Mouse (Mus musculus) urinary bladder, postnatal 10 days (tissue): ENCODE measurements around the gene Aplp2.

Experiments used
- DNase-seq: peaks from one replicate; pipeline ENCODE4 v3.0.0; 2022; ENCODE audit warnings: low spot score

Aplp2 gene

GRCm38 (mm10) chr9:31225808-31226207 lies 14.2 kb upstream of the Aplp2 start:
- no peak for DNase-seq

GRCm38 (mm10) chr9:31223475-31223874 lies 11.9 kb upstream of the Aplp2 start:
- DNase-seq = no peak

- DNase-seq = no peak
Measured at GRCm38 (mm10) chr9:31221170-31221569, 9.6 kb upstream of the Aplp2 start.

GRCm38 (mm10) chr9:31217631-31218380 lies 6.2 kb upstream of the Aplp2 start:
- no peak for DNase-seq

DNA sequence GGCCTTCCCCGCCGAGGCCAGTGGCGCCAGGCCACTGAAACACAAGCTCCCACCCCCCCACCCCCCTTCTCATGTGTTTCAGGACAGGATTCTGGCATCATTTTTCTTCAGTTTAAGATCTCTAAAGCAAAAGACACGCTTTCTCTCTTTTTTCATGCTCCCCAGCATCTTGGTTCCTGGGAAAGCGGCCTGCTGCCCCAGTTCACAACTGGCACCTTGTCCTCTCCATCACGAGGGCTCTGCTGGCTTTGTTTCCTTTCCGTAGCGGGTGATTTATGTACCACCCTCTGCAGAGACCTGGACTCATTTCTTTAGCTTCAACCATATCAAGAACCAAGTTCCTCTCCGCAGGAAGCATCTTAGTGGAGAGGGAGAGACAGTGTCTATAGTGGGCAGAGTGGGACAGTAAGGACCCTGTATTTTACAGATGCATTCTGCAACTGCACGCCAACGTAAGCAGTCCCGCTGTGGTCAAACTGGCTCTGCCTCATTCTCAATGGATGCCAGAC lies 939 bp upstream of the Aplp2 start:
- DNase-seq = no peak

DNA sequence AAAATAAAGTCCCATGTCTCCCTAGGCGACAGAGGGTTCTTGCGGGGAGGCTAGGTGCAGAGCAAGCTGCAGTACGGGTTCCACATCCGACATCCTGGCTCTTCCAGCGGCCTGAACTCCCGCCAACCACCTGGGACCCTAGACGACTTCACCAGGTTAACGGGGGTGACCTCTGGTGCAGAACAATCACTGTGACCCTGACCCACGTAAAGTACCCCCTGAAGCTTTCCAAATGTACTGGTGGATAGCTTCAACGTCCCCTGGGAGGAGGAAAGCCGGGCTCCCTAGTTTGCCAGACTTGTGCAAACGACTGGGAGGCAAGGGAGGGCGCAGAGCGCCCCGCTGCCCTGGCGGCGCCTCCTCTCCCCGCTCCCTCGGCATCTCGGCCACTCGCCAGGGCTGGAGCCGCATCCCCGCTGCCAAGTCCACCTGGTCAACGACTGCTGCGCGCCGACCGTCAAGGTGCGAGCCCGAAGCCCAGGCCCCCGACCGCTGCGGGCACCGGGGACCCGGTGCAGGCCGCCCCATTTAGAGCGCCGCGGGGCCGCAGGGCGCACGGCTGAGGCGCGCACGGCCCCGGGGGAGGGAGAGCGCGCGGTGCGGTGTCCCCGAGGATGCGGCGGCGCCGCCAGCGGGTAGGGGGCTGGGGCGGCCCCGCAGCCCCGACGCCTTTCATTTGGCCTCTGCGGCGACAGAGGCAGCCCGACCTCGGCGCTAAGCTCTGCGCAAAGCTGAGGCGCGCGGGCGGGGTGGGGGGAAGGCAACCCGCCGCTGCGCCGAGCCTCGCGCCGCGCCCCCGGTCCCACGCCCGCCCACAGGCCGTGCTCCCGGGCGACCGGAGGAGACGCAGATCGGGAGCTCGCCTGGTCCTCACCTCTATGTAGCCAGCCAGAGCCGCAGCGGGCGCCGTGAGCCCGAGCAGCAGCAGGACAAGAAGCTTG lies 596 bp downstream of the Aplp2 start:
- DNase-seq = no peak

DNA sequence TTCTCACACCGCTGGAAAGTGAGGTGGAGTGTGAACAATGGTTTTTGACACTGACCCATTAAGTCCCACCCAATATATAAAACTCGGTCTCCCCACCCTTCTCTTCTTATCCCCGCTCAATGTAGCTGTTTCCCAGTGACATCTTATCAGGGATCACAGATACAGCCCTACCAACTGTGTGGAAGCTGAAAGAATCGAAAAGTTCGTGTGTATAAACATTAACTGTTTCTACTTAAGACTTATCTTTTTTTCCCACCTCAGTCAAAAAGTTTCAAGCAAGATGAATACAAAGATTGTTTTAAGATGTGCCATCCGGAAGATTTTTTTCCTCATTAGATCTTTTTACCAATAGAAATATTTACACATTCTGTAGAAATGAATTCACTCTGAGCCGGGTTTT lies 1.5 kb downstream of the Aplp2 start:
- no peak for DNase-seq

DNA sequence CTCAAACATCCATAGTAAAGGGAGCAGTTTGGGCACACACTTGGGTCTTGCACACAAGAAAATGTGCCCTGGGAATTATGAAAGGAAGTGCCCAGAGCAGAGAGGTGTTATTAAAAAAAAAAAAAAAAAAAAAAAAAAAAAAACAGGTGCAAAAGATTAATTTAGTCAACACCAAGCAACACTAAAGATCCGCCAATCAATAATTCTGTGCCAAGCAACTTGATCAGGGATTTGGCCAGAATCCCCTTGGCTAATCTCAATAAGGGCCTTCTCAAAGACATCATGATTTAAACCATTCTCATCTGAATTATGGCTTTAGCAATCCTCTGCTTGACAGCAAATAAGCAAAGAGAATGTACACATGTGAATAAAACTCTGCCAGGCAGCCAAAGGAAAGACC lies 2.1 kb downstream of the Aplp2 start:
- no peak for DNase-seq

DNA sequence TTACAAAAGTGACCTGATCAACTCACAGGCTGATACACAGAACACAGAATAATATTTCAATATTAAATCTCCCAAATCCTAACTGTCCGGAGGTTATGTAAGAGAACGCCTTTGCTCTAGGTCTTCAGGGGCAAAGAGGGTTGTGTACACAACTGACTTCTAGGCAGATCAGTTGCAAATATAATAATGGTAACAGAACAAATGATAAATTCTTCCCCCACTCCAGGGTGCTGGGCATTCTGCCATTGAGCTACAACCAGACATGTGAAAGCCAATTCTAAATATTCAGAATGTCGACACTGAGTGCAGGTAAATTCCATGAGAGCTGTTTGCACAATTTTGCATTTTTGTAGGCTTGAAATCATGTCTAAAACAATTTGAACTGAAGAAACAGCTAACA lies 3.9 kb downstream of the Aplp2 start:
- DNase-seq = no peak

- DNase-seq = no peak
Measured at GRCm38 (mm10) chr9:31204722-31205121, 6.9 kb downstream of the Aplp2 start.

- DNase-seq = no peak
Measured at GRCm38 (mm10) chr9:31203571-31204210, 7.9 kb downstream of the Aplp2 start.

GRCm38 (mm10) chr9:31203068-31203467 lies 8.5 kb downstream of the Aplp2 start:
- no peak for DNase-seq

- DNase-seq = no peak
Measured at GRCm38 (mm10) chr9:31198614-31199013, 13.0 kb downstream of the Aplp2 start.

DNA sequence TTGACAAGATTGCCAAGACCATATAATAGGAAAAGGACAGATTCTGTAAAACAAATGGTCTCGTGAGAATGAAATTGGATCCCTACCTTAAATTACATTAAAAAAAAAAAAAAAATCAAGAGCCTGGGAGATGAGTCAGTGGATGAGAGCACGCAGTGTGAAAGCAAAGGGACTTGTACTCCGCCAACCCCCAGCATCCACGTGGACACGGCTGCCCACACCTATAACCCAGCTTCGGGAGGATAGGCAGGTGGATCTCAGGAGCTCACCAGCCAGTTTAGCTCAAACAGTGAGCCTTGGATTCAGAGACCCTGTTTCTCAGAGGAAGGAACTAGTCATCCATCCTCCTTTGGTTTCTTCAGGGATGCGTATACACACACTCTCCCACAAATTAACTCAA lies 13.8 kb downstream of the Aplp2 start:
- DNase-seq = no peak

DNA sequence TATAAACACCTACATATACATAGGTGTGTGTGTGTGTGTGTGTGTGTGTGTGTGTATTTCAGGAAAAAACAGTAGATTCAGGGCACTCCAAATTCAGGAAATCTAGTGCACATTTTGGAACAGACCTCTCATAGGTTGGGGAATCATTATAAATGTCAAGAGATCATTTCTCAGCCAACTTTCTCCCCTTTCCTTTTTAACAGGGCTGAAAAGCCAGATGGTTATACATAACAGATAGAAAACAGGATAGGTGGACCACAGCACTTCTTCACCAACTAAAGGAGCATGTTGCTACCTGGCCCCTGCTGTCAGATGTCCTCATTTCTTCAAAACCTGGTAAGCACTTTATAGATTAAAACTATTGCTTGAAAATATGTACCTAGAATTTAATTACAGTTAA lies 14.9 kb downstream of the Aplp2 start:
- no peak for DNase-seq

DNA sequence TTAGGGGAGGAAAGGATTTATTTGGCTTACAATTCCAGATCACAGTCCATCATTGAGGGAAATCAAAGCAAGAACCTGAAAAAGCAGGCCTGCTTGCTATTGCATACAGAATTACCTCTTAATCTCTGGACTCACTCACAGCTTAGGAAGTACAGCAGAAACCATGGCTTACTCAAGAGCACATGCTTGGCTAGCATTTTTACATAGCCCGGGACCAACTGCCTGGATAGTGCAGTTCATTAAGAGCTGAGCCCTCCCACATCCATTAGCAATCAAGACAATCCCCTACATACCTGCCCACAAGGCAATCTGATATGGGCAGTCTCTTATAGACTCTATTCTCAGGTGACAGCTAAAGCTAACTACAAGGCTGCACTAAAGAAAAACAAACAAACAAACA lies 16.0 kb downstream of the Aplp2 start:
- DNase-seq = no peak

- DNase-seq = no peak
Measured at GRCm38 (mm10) chr9:31192378-31192777, 19.2 kb downstream of the Aplp2 start.

- DNase-seq = no peak
Measured at GRCm38 (mm10) chr9:31191543-31191942, 20.1 kb downstream of the Aplp2 start.

DNA sequence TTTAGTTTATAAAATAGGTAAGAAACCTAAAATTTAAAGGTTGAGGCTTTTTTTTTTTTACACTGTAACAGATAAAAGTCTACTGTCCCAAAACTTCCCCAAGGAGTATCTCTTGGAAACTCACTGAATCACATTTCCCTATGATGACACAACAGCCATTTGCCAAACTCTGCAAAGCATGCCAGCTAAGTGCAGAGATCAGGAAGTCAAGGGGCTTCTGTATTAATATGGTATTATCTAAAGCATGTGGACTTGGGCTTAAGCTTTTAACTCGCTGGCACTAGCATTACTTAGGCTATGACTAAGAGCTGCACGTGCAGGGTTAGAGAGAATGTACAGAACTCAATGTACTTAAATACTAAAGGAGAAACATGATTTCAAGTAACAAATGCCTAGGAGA lies 22.4 kb downstream of the Aplp2 start:
- no peak for DNase-seq

DNA sequence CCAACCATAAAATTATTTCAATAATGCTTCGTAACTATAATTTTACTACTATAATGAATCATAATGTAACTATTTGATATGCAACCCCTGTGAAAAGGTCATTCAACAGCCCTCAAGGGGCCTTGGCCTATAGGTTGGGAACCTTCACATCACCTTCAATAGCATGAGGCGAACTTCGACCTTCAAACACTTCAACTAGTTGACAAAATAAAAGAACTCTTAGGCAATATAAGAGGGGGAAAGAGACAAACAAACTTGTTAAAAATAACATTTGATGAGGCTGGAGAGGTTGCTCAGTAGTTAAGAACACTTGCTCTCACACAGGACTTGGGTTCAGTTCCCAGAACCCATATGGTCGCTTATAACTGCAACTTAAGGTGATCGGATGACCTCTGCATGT lies 27.2 kb downstream of the Aplp2 start:
- no peak for DNase-seq

- DNase-seq = no peak
Measured at GRCm38 (mm10) chr9:31183061-31183460, 28.6 kb downstream of the Aplp2 start.

DNA sequence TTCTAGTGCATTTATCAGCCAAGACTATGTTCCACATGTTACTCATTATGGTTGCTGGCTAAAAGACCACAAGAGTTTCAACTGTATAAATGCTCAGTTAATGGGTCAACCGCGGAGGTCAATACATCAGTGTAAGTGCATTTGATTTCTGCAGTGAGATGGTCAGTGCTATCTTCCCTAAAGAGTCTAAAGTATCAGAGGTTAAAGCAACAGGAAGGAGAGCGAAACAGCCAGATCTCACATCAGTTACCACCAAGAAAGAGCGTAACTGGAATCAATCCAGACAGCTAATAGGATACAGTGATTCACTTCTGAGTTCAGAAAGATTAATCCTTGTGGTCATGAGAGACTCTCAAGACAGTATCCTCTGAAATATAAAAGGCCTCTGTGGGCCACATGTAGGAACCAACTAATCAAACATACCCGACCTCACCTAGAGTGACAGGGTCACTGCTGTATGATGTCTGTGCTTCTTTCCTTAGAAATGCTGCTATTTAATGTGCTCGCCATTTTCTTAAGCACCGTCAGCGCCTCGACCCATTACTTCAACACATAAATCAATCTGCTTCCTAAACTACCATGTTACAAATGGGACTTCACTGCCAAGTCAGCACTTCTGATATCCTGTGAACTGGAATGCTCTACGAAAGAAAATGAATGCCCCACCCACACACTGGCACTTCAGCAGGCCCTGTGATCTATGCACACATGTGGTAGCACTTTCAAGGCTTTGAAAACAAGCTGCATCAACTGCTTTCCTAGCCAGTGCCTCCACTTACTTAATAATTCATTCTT lies 30.1 kb downstream of the Aplp2 start:
- no peak for DNase-seq
